Mouse (Mus musculus) hindbrain, embryonic 13.5 days (tissue): Measurements from ENCODE around the gene Maats1. TPM values are rescaled to one million over a fixed set of nuclear protein-coding genes. Genes with fewer than 3 reads are reported as not detected.
A peak's percentile ranks its signal among the peaks of the same experiment; 100 is the strongest.

Experiments used
- ATAC-seq: fragments of 200-750 bp; cut with Nextera tagmentation; 2 replicates; pipeline ENCODE4 v1.8.0; 2017; ENCODE audit warnings: moderate TSS enrichment; ENCODE audit not compliant: low FRiP score
- H3K27ac ChIP-seq: fragments of 300-500 bp; sonication (generic); 2 replicates; pipeline ENCODE4 v1.5.1; 2015; ENCODE audit warnings: inconsistent platforms, mild to moderate bottlenecking, moderate library complexity
- H3K27me3 ChIP-seq: fragments of 300-500 bp; sonication (generic); 2 replicates; pipeline ENCODE4 v1.6.1; 2015; ENCODE audit warnings: mild to moderate bottlenecking, inconsistent platforms
- H3K36me3 ChIP-seq: fragments of 300-500 bp; sonication (generic); 2 replicates; pipeline ENCODE4 v1.6.1; 2015; ENCODE audit warnings: mild to moderate bottlenecking, inconsistent platforms
- H3K4me1 ChIP-seq: fragments of 300-500 bp; sonication (generic); replicated peaks from 2 replicates; pipeline ENCODE4 v1.6.1; 2015; ENCODE audit warnings: inconsistent platforms
- H3K4me2 ChIP-seq: fragments of 300-500 bp; sonication (generic); 2 replicates; pipeline ENCODE4 v1.6.1; 2015; ENCODE audit warnings: inconsistent platforms, mild to moderate bottlenecking, moderate library complexity
- H3K4me3 ChIP-seq: fragments of 300-500 bp; sonication (generic); 2 replicates; pipeline ENCODE4 v1.5.1; 2015; ENCODE audit warnings: mild to moderate bottlenecking, inconsistent platforms
- H3K9ac ChIP-seq: fragments of 300-500 bp; sonication (generic); 2 replicates; pipeline ENCODE4 v1.6.1; 2015; ENCODE audit warnings: mild to moderate bottlenecking, inconsistent platforms
- H3K9me3 ChIP-seq: fragments of 300-500 bp; sonication (generic); 2 replicates; pipeline ENCODE4 v1.6.1; 2016; ENCODE audit warnings: inconsistent platforms
- WGBS: fragments of 180-500 bp; shearing (Covaris S2); methylation state at CpG from one replicate; pipeline ENCODE4 v1.1.7; 2015; 5-methylcytosine and 5-hydroxymethylcytosine counted together
- polyA plus RNA-seq: library from polyadenylated mRNA; unstranded; fragments of >200 nt; fragmentation: Nextera tagmentation; extraction: Ambion mirVana; gene quantifications from 2 replicates; pipeline ENCODE4 v1.2.1, GENCODE M21; 2015

Maats1 gene
- polyA plus RNA-seq, 1 experiment from 2014 or later, result 1.8 TPM

DNA sequence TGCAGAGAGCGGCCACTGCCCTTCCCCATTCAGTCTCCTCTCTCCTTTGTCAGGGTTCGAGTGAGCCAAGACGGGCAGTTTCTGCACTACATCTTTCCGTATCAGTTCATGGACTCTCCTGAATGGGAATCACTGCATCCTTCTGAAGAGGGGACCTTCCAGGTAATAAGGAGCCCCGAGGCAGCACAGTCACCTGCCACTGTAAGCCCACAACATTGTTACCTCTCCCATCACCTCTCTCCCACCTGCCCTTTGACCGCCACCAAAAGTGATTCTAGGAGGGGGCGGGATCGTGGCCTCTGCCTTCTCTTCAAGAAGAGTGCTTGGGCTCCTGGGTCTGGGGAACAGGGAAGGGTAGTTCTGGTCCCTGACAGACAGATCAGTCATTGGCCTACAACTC lies 27.5 kb upstream of the Maats1 start:
- 90% methylated on average over 8 of the region's 8 CpGs for WGBS
- H3K9ac ChIP-seq, result no peak overlapping the region
- H3K27ac ChIP-seq, result no peak overlapping the region
- no peaks in the 10 kb centered on the region for H3K9me3 ChIP-seq
- H3K4me1 ChIP-seq, result no peaks in the 10 kb centered on the region; the same call in 1 of the 2 replicates
- H3K4me3 ChIP-seq, result no peak overlapping the region
- no peaks in the 10 kb centered on the region for H3K36me3 ChIP-seq
- no peak overlapping the region for H3K4me2 ChIP-seq
- H3K27me3 ChIP-seq, result no peaks in the 10 kb centered on the region
- no peak for ATAC-seq

DNA sequence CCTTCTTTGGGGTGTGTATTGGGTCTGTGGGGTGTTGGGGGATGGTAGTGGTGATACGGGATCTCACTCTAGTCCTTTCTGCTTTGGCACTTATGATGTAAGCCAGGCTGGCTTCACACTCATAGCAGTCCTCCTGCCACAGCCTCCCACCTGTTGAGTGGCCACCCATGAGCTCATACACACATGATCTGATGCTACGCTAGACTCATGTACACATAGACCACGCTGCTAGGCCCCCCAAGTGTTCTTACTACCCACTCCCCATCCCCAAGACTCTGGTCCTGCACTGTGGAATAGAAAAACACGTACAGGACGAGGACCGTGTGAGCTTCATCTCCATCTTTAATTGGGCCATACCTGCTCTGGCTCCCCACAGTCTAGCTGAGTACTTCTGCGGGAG lies 27.1 kb upstream of the Maats1 start:
- Histone ChIP-seq H3K27me3 (no peaks in the 10 kb centered on the region), H3K27ac (no peak overlapping the region), H3K9ac (no peak overlapping the region), H3K36me3 (no peaks in the 10 kb centered on the region), H3K4me1 (no peaks in the 10 kb centered on the region; the same call in 1 of the 2 replicates), H3K4me2 (no peak overlapping the region), H3K4me3 (no peak overlapping the region), H3K9me3 (no peaks in the 10 kb centered on the region)
- no peak for ATAC-seq
- WGBS, result 88% methylated on average over 7 of the region's 7 CpGs

GRCm38 (mm10) chr16:38368336-38368735 lies 26.4 kb upstream of the Maats1 start:
- Histone ChIP-seq H3K36me3 (no peaks in the 10 kb centered on the region), H3K4me2 (no peak overlapping the region), H3K4me1 (no peaks in the 10 kb centered on the region; the same call in 1 of the 2 replicates), H3K9ac (no peak overlapping the region), H3K4me3 (no peak overlapping the region), H3K27ac (no peak overlapping the region), H3K27me3 (no peaks in the 10 kb centered on the region), H3K9me3 (no peaks in the 10 kb centered on the region)
- 65% methylated on average over 10 of the region's 10 CpGs for WGBS
- ATAC-seq, result no peak

- no peaks in the 10 kb centered on the region; the same call in 1 of the 2 replicates for H3K4me1 ChIP-seq
- H3K4me2 ChIP-seq, result no peak overlapping the region
- WGBS, result 90% methylated on average over 4 of the region's 4 CpGs
- no peak overlapping the region for H3K9ac ChIP-seq
- no peak overlapping the region for H3K4me3 ChIP-seq
- no peak for ATAC-seq
- H3K9me3 ChIP-seq, result no peaks in the 10 kb centered on the region
- H3K27ac ChIP-seq, result no peak overlapping the region
- H3K27me3 ChIP-seq, result no peaks in the 10 kb centered on the region
- H3K36me3 ChIP-seq, result no peaks in the 10 kb centered on the region
Measured at GRCm38 (mm10) chr16:38366231-38366630, 24.3 kb upstream of the Maats1 start.

DNA sequence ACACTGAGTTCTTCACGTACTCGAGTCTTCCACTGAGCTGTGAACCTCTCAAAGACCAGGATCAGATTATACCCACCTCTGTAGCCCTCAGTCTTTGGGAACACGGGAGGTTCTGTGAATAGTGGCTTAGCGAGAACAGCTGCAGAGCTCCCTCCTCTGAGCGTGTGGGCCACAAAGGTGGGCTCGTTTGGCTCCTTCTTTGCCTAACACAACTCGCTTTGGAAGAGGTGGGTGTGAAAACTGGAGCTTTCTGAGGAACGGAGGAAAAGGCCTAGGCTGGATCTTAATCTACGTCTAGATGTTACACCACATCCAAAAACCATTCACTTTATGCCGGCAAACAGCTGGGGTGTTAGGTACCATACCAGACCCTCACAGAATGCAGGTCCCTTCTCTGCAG lies 23.4 kb upstream of the Maats1 start:
- Histone ChIP-seq H3K4me1 (peaks cover 2% of the 10 kb centered on the region), H3K36me3 (no peaks in the 10 kb centered on the region), H3K4me2 (no peak overlapping the region), H3K27me3 (no peaks in the 10 kb centered on the region), H3K27ac (no peak overlapping the region), H3K4me3 (no peak overlapping the region), H3K9ac (no peak overlapping the region), H3K9me3 (no peaks in the 10 kb centered on the region)
- ATAC-seq, result no peak
- 91% methylated on average over 10 of the region's 10 CpGs for WGBS

GRCm38 (mm10) chr16:38363657-38364056 lies 21.7 kb upstream of the Maats1 start:
- no peak overlapping the region for H3K4me3 ChIP-seq
- H3K9me3 ChIP-seq, result no peaks in the 10 kb centered on the region
- H3K27me3 ChIP-seq, result no peaks in the 10 kb centered on the region
- WGBS, result 86% methylated on average over 7 of the region's 7 CpGs
- no peak overlapping the region for H3K4me2 ChIP-seq
- H3K27ac ChIP-seq, result no peak overlapping the region
- peaks cover 5% of the 10 kb centered on the region for H3K4me1 ChIP-seq
- no peak for ATAC-seq
- no peaks in the 10 kb centered on the region for H3K36me3 ChIP-seq
- no peak overlapping the region for H3K9ac ChIP-seq

- peaks cover 5% of the 10 kb centered on the region for H3K4me1 ChIP-seq
- no peaks in the 10 kb centered on the region for H3K27me3 ChIP-seq
- no peak overlapping the region for H3K27ac ChIP-seq
- 82% methylated on average over 3 of the region's 3 CpGs for WGBS
- no peaks in the 10 kb centered on the region for H3K9me3 ChIP-seq
- H3K4me2 ChIP-seq, result no peak overlapping the region
- no peak overlapping the region for H3K4me3 ChIP-seq
- no peak for ATAC-seq
- H3K9ac ChIP-seq, result no peak overlapping the region
- no peaks in the 10 kb centered on the region for H3K36me3 ChIP-seq
Measured at GRCm38 (mm10) chr16:38363256-38363595, 21.3 kb upstream of the Maats1 start.

GRCm38 (mm10) chr16:38362493-38363255 lies 20.7 kb upstream of the Maats1 start:
- Histone ChIP-seq H3K27ac (no peak overlapping the region), H3K4me3 (no peak overlapping the region), H3K9ac (no peak overlapping the region)

GRCm38 (mm10) chr16:38361933-38362332 lies 20.0 kb upstream of the Maats1 start, which contains the start of gene Popdc2:
TSS of gene Popdc2 (plus strand) at chr16:38362209.
- H3K4me1 ChIP-seq, result peaks cover 5% of the 10 kb centered on the region
- H3K4me3 ChIP-seq, result no peak within 1 kb of the TSS
- no peaks in the 10 kb centered on the region for H3K9me3 ChIP-seq
- ATAC-seq, result no peak
- no peak within 1 kb of the TSS for H3K9ac ChIP-seq
- WGBS, result 74% methylated on average over 10 of the region's 10 CpGs
- H3K4me2 ChIP-seq, result no peak within 1 kb of the TSS
- peaks cover 8% of the 10 kb centered on the region for H3K36me3 ChIP-seq
- no peaks in the 10 kb centered on the region for H3K27me3 ChIP-seq
- no peak within 1 kb of the TSS for H3K27ac ChIP-seq

More at GRCm38 (mm10) chr16:38362493-38363255, 20.7 kb upstream of the Maats1 start:
- no peaks in the 10 kb centered on the region for H3K27me3 ChIP-seq
- H3K36me3 ChIP-seq, result peaks cover 4% of the 10 kb centered on the region; the same call in 1 of the 2 replicates
- ATAC-seq, result no peak
- H3K4me1 ChIP-seq, result peaks cover 5% of the 10 kb centered on the region
- no peaks in the 10 kb centered on the region for H3K9me3 ChIP-seq
- H3K4me2 ChIP-seq, result no peak overlapping the region
- WGBS, result 85% methylated on average over 20 of the region's 20 CpGs

- peaks cover 5% of the 10 kb centered on the region for H3K4me1 ChIP-seq
- H3K36me3 ChIP-seq, result peaks cover 12% of the 10 kb centered on the region
- 0 out of 2 replicates have a peak, but pooled peaks have one; percentile 52 for ATAC-seq
- no peak overlapping the region for H3K9ac ChIP-seq
- H3K27ac ChIP-seq, result no peak overlapping the region
- 19% methylated on average over 2 of the region's 2 CpGs for WGBS
- no peak overlapping the region for H3K4me3 ChIP-seq
- H3K9me3 ChIP-seq, result no peaks in the 10 kb centered on the region
- H3K27me3 ChIP-seq, result no peaks in the 10 kb centered on the region
- no peak overlapping the region for H3K4me2 ChIP-seq
Measured at GRCm38 (mm10) chr16:38360317-38360716, 18.4 kb upstream of the Maats1 start.

- Histone ChIP-seq H3K4me1 (peaks cover 5% of the 10 kb centered on the region), H3K4me3 (no peak overlapping the region), H3K27me3 (no peaks in the 10 kb centered on the region), H3K9me3 (no peaks in the 10 kb centered on the region), H3K36me3 (peaks cover 12% of the 10 kb centered on the region), H3K4me2 (no peak overlapping the region), H3K27ac (no peak overlapping the region), H3K9ac (no peak overlapping the region)
- no peak for ATAC-seq
- 76% methylated on average over 3 of the region's 3 CpGs for WGBS
Measured at GRCm38 (mm10) chr16:38359857-38360256, 17.9 kb upstream of the Maats1 start.

- Histone ChIP-seq H3K9ac (no peak overlapping the region), H3K27me3 (no peaks in the 10 kb centered on the region), H3K4me2 (no peak overlapping the region), H3K9me3 (no peaks in the 10 kb centered on the region), H3K36me3 (peaks cover 12% of the 10 kb centered on the region), H3K27ac (no peak overlapping the region), H3K4me1 (peaks cover 5% of the 10 kb centered on the region), H3K4me3 (no peak overlapping the region)
- no peak for ATAC-seq
- 98% methylated on average over 2 of the region's 2 CpGs for WGBS
Measured at GRCm38 (mm10) chr16:38359241-38359640, 17.3 kb upstream of the Maats1 start.

DNA sequence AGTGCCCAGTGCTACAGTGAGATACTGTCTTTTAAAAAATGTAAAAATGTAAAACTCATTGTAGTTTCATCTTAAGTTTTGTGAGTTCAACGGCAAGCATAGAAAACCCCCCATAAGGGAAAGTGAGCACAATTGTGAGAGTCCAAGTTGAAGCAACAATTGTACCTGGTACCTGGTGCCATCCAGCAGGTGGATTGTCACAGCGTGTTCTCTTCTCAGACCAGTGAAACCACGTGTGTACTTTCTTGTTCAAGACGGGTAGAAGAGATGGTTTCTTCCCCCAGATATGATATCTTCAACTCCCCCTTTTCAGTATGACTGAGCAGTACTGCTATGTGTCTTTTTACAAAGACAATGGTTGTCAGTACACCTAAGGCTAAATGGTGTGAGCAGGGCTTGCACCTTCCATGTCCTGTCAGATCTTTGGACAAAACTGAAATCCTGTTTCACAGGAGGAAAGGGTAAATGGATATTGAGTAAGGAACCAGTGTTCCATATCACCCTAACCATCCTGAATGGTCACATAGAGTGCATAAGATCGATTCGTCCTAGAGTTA lies 16.4 kb upstream of the Maats1 start:
- Histone ChIP-seq H3K4me1 (peaks cover 5% of the 10 kb centered on the region), H3K9ac (no peak overlapping the region), H3K36me3 (peaks cover 15% of the 10 kb centered on the region), H3K4me3 (no peak overlapping the region), H3K27me3 (no peaks in the 10 kb centered on the region), H3K4me2 (no peak overlapping the region), H3K27ac (no peak overlapping the region), H3K9me3 (no peaks in the 10 kb centered on the region)
- WGBS, result 94% methylated on average over 6 of the region's 6 CpGs
- ATAC-seq, result no peak
